Mouse (Mus musculus) left cerebral cortex, postnatal 10 days (tissue): ENCODE measurements around the gene Prph. TPM values are rescaled to one million over a fixed set of nuclear protein-coding genes. Genes with fewer than 3 reads are reported as not detected.

Experiments used
- DNase-seq, 2 experiments: peaks; one replicate each; pipeline ENCODE4 v3.0.0; 2021 to 2022; ENCODE audit warnings: low spot score in 2 of 2, mixed read lengths in 1 of 2; ENCODE audit errors: extremely low spot score in 1 of 2
- intact Hi-C: fragments of 180-260 bp; cut with DNase I; formaldehyde crosslinking; loops from one replicate; pipeline ENCODE4 v1.15.1; 2025
- total RNA-seq, 2 experiments: library from RNA; stranded (reverse); gene quantifications; 2 replicates each; pipeline ENCODE4 v1.2.3; 2021

Gene Prph
- total RNA-seq, result 1 to 10 TPM; 5.5 to 5.9 TPM

- intact Hi-C loops, result no loop called here
- no peak for DNase-seq
Observed at GRCm38 (mm10) chr15:99055040-99055439, at the start of gene Prph. Gene Prph, plus strand, starts transcription at chr15:99055174.

- no peak for DNase-seq
- intact Hi-C loops, result no loop called here
Observed at GRCm38 (mm10) chr15:99008801-99009241, 46.2 kb upstream of the Prph start.

GRCm38 (mm10) chr15:99010896-99011295 lies 44.1 kb upstream of the Prph start:
- no peak for DNase-seq
- intact Hi-C loops, result no loop called here

- DNase-seq, result no peak
- intact Hi-C loops, result no loop called here
Observed at GRCm38 (mm10) chr15:99011946-99012345, 43.0 kb upstream of the Prph start.

GRCm38 (mm10) chr15:99014496-99015030 lies 40.4 kb upstream of the Prph start:
- intact Hi-C loops, result no loop called here
- no peak for DNase-seq

- intact Hi-C loops, result no loop called here
- no peak for DNase-seq
Observed at GRCm38 (mm10) chr15:99017355-99017761, 37.6 kb upstream of the Prph start.

- no peak for DNase-seq
- intact Hi-C loops, result no loop called here
Observed at GRCm38 (mm10) chr15:99017986-99018385, 37.0 kb upstream of the Prph start.

- intact Hi-C loops, result no loop called here
Observed at GRCm38 (mm10) chr15:99018630-99019029, 36.3 kb upstream of the Prph start.

GRCm38 (mm10) chr15:99019436-99019835 lies 35.5 kb upstream of the Prph start:
- intact Hi-C loops, result no loop called here
- DNase-seq, result no peak

More at GRCm38 (mm10) chr15:99018630-99019029, 36.3 kb upstream of the Prph start:
- DNase-seq, result no peak

- intact Hi-C loops, result loop anchor here (10.0 kb wide), 1 partner anchor 185 kb away; no protein-coding TSS in a partner anchor
- DNase-seq, result no peak
Observed at GRCm38 (mm10) chr15:99020171-99020570, 34.8 kb upstream of the Prph start.

- intact Hi-C loops, result loop anchor here (10.0 kb wide), 1 partner anchor 184 kb away; no protein-coding TSS in a partner anchor
- DNase-seq, result no peak
Observed at GRCm38 (mm10) chr15:99021255-99021654, 33.7 kb upstream of the Prph start.

GRCm38 (mm10) chr15:99024668-99025314 lies 30.2 kb upstream of the Prph start:
- peak; percentile 70 to 84 for DNase-seq
- intact Hi-C loops, result loop anchor here (10.0 kb wide), 1 partner anchor 180 kb away; no protein-coding TSS in a partner anchor

- intact Hi-C loops, result loop anchor here (10.0 kb wide), 1 partner anchor 179 kb away; no protein-coding TSS in a partner anchor
- no peak for DNase-seq
Observed at GRCm38 (mm10) chr15:99025414-99025813, 29.6 kb upstream of the Prph start.

- no peak for DNase-seq
- intact Hi-C loops, result loop anchor here (10.0 kb wide), 1 partner anchor 179 kb away; no protein-coding TSS in a partner anchor
Observed at GRCm38 (mm10) chr15:99026259-99026658, 28.7 kb upstream of the Prph start.

- DNase-seq, result no peak
- intact Hi-C loops, result loop anchor here (10.0 kb wide), 1 partner anchor 178 kb away; no protein-coding TSS in a partner anchor
Observed at GRCm38 (mm10) chr15:99027116-99027515, 27.9 kb upstream of the Prph start.

- intact Hi-C loops, result loop anchor here (10.0 kb wide), 1 partner anchor 176 kb away; no protein-coding TSS in a partner anchor
- DNase-seq, result no peak
Observed at GRCm38 (mm10) chr15:99028874-99029458, 26.0 kb upstream of the Prph start.

GRCm38 (mm10) chr15:99029619-99030584 lies 25.1 kb upstream of the Prph start, which contains the start of gene Tuba1c:
Gene Tuba1c, plus strand, starts transcription at chr15:99029891.
- intact Hi-C loops, result loop anchor here (10.0 kb wide), 1 partner anchor 175 kb away; no protein-coding TSS in a partner anchor

GRCm38 (mm10) chr15:99030585-99031387 lies 24.2 kb upstream of the Prph start:
- intact Hi-C loops, result no loop called here
- DNase-seq, result no peak

More at GRCm38 (mm10) chr15:99029619-99030584, 25.1 kb upstream of the Prph start, which contains the start of gene Tuba1c:
- DNase-seq, result peak; percentile 43 to 90
